Mouse (Mus musculus): ENCODE measurements around the gene Depdc5. TPM values are rescaled to one million over a fixed set of nuclear protein-coding genes. Genes with fewer than 3 reads are reported as not detected.
A peak's percentile ranks its signal among the peaks of the same experiment; 100 is the strongest.
"Not testable (repeated sequence)": the region's sequence is repeated elsewhere in the genome, so short reads cannot be mapped to it uniquely, and the experiment has no call there.

Gene Depdc5
- total RNA-seq (2014; fragmentation: Nextera tagmentation) (46.1 and 52.4 TPM in 2 replicates), total RNA-seq (2017) (24.6 and 27.2 TPM in 2 replicates), polyA plus RNA-seq (2012) (2.5 and 5.4 TPM in 2 replicates)

GRCm38 (mm10) chr5:32863253-32864228, at the start of gene Depdc5:
Gene Depdc5, plus strand, starts transcription at chr5:32863701.
- DNase-seq (ENCODE audit: low spot score) (peak; percentile 97), ATAC-seq (ENCODE audit: extremely low read depth, insufficient number of reproducible peaks, low FRiP score, poor library complexity, severe bottlenecking) (peak; percentile 91)
- H3K36me3 ChIP-seq (replicated peaks) = peaks cover 31% of the 10 kb centered on the region
- peak within 1 kb of the TSS; percentile 82 for H3K4me3 ChIP-seq (ENCODE audit: low read depth, low read length)
- no peaks in the 10 kb centered on the region for H3K27me3 ChIP-seq (ENCODE audit: insufficient read depth, low read length)
- peaks cover 26% of the 10 kb centered on the region for H3K4me1 ChIP-seq (ENCODE audit: insufficient read depth, low read depth, low read length)
- TF ChIP-seq CTCF (IDR thresholded peaks at IDR 0.05; ENCODE audit: low read depth, low read length) (no peak), GATA1 (IDR thresholded peaks at IDR 0.05; ENCODE audit: borderline replicate concordance, low read length) (no peak), TAL1 (conservative IDR thresholded peaks at IDR 0.05; ENCODE audit: low read depth, low read length) (no peak), POLR2AphosphoS5 (IDR thresholded peaks at IDR 0.05; ENCODE audit: insufficient replicate concordance, low read depth, low read length) (no peak), GATA2 (IDR thresholded peaks at IDR 0.05; ENCODE audit: borderline replicate concordance, low read depth, low read length) (no peak)
- no peaks in the 10 kb centered on the region for H3K9me3 ChIP-seq (replicated peaks)

- no peak for TF ChIP-seq CTCF (IDR thresholded peaks at IDR 0.05; ENCODE audit: low read depth, low read length)
- no peak for TF ChIP-seq GATA1 (IDR thresholded peaks at IDR 0.05; ENCODE audit: borderline replicate concordance, low read length)
- no peak for TF ChIP-seq TAL1 (conservative IDR thresholded peaks at IDR 0.05; ENCODE audit: low read depth, low read length)
- no peak for TF ChIP-seq GATA2 (IDR thresholded peaks at IDR 0.05; ENCODE audit: borderline replicate concordance, low read depth, low read length)
- no peak for TF ChIP-seq POLR2AphosphoS5 (IDR thresholded peaks at IDR 0.05; ENCODE audit: insufficient replicate concordance, low read depth, low read length)
- Histone ChIP-seq H3K36me3 (replicated peaks) (peaks cover 84% of the 10 kb centered on the region), H3K4me1 (ENCODE audit: insufficient read depth, low read depth, low read length) (no peaks in the 10 kb centered on the region), H3K4me3 (ENCODE audit: low read depth, low read length) (no peak overlapping the region), H3K9me3 (replicated peaks) (no peaks in the 10 kb centered on the region), H3K27me3 (ENCODE audit: insufficient read depth, low read length) (no peaks in the 10 kb centered on the region)
- DNase-seq (ENCODE audit: low spot score) (no peak), ATAC-seq (ENCODE audit: extremely low read depth, insufficient number of reproducible peaks, low FRiP score, poor library complexity, severe bottlenecking) (no peak)
Measured at GRCm38 (mm10) chr5:32815396-32815795, 48.1 kb upstream of the Depdc5 start.

GRCm38 (mm10) chr5:32820471-32820870, 43.0 kb upstream of the Depdc5 start:
- H3K9me3 ChIP-seq (replicated peaks) = no peaks in the 10 kb centered on the region
- ATAC-seq (ENCODE audit: extremely low read depth, insufficient number of reproducible peaks, low FRiP score, poor library complexity, severe bottlenecking) (no peak), DNase-seq (ENCODE audit: low spot score) (no peak)
- H3K36me3 ChIP-seq (replicated peaks) = peaks cover 82% of the 10 kb centered on the region
- TF ChIP-seq TAL1 (conservative IDR thresholded peaks at IDR 0.05; ENCODE audit: low read depth, low read length) = no peak
- no peak for TF ChIP-seq GATA1 (IDR thresholded peaks at IDR 0.05; ENCODE audit: borderline replicate concordance, low read length)
- TF ChIP-seq CTCF (IDR thresholded peaks at IDR 0.05; ENCODE audit: low read depth, low read length) = no peak
- no peak for TF ChIP-seq GATA2 (IDR thresholded peaks at IDR 0.05; ENCODE audit: borderline replicate concordance, low read depth, low read length)
- H3K27me3 ChIP-seq (ENCODE audit: insufficient read depth, low read length) = no peaks in the 10 kb centered on the region
- no peak overlapping the region for H3K4me3 ChIP-seq (ENCODE audit: low read depth, low read length)
- no peaks in the 10 kb centered on the region for H3K4me1 ChIP-seq (ENCODE audit: insufficient read depth, low read depth, low read length)

DNA sequence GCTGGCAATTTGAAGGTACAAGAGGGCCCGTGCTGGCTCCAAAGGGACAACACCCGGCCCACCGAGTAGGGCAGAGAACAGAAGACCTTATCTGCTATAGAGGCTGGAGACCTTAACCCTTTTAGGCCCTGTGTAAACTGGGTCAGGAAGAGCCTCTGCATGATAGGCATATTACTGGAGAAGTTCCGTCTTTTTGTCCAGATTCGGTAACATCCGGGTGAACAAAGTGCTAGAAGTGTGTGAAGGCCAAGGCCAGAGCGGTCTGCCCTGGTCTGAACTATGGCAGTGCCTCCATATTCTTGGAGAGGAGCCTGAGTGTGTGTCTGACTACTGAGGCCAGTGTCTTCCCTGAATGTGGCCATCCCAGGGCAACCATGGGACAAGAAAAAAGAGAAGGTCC, 36.5 kb upstream of the Depdc5 start, which contains the start of gene Gm20671:
Gm20671 (minus strand) TSS at position 101 of the 400 bp plus-strand sequence.
- Histone ChIP-seq H3K4me3 (ENCODE audit: low read depth, low read length) (no peak within 1 kb of the TSS), H3K9me3 (replicated peaks) (no peaks in the 10 kb centered on the region), H3K36me3 (replicated peaks) (peaks cover 82% of the 10 kb centered on the region), H3K4me1 (ENCODE audit: insufficient read depth, low read depth, low read length) (no peaks in the 10 kb centered on the region), H3K27me3 (ENCODE audit: insufficient read depth, low read length) (no peaks in the 10 kb centered on the region)
- DNase-seq (ENCODE audit: low spot score) = no peak
- TF ChIP-seq GATA2 (IDR thresholded peaks at IDR 0.05; ENCODE audit: borderline replicate concordance, low read depth, low read length) (no peak), CTCF (IDR thresholded peaks at IDR 0.05; ENCODE audit: low read depth, low read length) (no peak), POLR2AphosphoS5 (IDR thresholded peaks at IDR 0.05; ENCODE audit: insufficient replicate concordance, low read depth, low read length) (no peak), TAL1 (conservative IDR thresholded peaks at IDR 0.05; ENCODE audit: low read depth, low read length) (no peak), GATA1 (IDR thresholded peaks at IDR 0.05; ENCODE audit: borderline replicate concordance, low read length) (no peak)
- ATAC-seq (ENCODE audit: extremely low read depth, insufficient number of reproducible peaks, low FRiP score, poor library complexity, severe bottlenecking) = no peak

DNA sequence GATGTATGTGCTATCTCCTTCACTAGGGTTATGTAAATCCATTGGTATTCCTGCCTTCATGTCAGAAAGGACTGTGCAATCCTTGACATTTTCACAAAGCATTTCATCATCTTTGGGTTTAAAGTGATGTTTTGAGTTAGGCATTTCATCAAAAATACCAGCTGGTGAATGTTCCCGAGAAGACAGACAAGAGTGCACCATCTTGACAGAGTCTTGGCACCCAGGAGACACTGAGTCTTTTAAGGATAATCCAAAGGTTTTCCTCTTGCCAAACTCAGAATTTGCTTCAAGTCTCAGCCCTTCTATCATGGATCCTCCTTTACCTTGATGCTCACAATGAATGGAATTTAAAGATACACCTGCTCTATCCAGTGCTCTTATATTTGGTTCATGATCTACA, 34.7 kb upstream of the Depdc5 start:
- H3K4me1 ChIP-seq (ENCODE audit: insufficient read depth, low read depth, low read length); DNase-seq (ENCODE audit: low spot score); ATAC-seq (ENCODE audit: extremely low read depth, insufficient number of reproducible peaks, low FRiP score, poor library complexity, severe bottlenecking); H3K4me3 ChIP-seq (ENCODE audit: low read depth, low read length); H3K9me3 ChIP-seq (replicated peaks); H3K27me3 ChIP-seq (ENCODE audit: insufficient read depth, low read length): not testable (repeated sequence)
- peaks cover 83% of the 10 kb centered on the region for H3K36me3 ChIP-seq (replicated peaks)

- TF ChIP-seq CTCF (IDR thresholded peaks at IDR 0.05; ENCODE audit: low read depth, low read length) (no peak), TAL1 (conservative IDR thresholded peaks at IDR 0.05; ENCODE audit: low read depth, low read length) (no peak), POLR2AphosphoS5 (IDR thresholded peaks at IDR 0.05; ENCODE audit: insufficient replicate concordance, low read depth, low read length) (no peak), GATA2 (IDR thresholded peaks at IDR 0.05; ENCODE audit: borderline replicate concordance, low read depth, low read length) (no peak), GATA1 (IDR thresholded peaks at IDR 0.05; ENCODE audit: borderline replicate concordance, low read length) (no peak)
- no peak for DNase-seq (ENCODE audit: low spot score)
- peaks cover 10% of the 10 kb centered on the region for H3K4me1 ChIP-seq (ENCODE audit: insufficient read depth, low read depth, low read length)
- no peak overlapping the region for H3K4me3 ChIP-seq (ENCODE audit: low read depth, low read length)
- H3K27me3 ChIP-seq (ENCODE audit: insufficient read depth, low read length) = no peaks in the 10 kb centered on the region
- no peak for ATAC-seq (ENCODE audit: extremely low read depth, insufficient number of reproducible peaks, low FRiP score, poor library complexity, severe bottlenecking)
- no peaks in the 10 kb centered on the region for H3K9me3 ChIP-seq (replicated peaks)
- peaks cover 91% of the 10 kb centered on the region for H3K36me3 ChIP-seq (replicated peaks)
Measured at GRCm38 (mm10) chr5:32830054-32830453, 33.4 kb upstream of the Depdc5 start.
